Mouse (Mus musculus): ENCODE data around the gene Ptpn4. TPM values are rescaled to one million over a fixed set of nuclear protein-coding genes. Genes with fewer than 3 reads are reported as not detected.

Gene Ptpn4
- polyA plus RNA-seq, 1 experiment = 2.9 TPM

DNA sequence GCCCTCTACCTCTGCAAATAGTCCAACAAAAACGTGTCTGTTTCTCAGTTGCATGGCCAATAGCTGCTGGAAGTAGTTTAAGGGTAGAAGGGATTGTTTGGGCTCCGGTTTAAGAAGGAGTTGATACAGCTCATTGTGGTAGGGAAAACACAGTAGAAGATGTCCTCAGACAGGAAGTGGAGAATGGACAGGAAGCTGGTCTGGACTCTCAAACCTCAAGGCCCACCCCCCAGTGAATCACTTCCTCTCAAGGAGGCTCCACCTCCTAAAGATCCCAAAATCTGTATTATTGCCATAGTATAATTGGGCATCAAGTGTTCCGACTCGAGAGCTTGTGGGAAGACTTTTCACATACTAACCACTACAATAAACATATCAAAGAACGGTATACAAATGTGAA lies 22.2 kb upstream of the Ptpn4 start:
- H3K4me1 ChIP-seq (ENCODE audit: control insufficient read depth, insufficient read depth, low read length) = peaks cover 6% of the 10 kb centered on the region; the same call in 1 of the 2 replicates
- no peak overlapping the region for H3K4me3 ChIP-seq (ENCODE audit: insufficient read depth, low read length)
- TF ChIP-seq POLR2A (IDR thresholded peaks at IDR 0.05; ENCODE audit: borderline replicate concordance, low read depth, low read length) (no peak), CTCF (IDR thresholded peaks at IDR 0.05; ENCODE audit: low read depth, low read length) (no peak)
- H3K27ac ChIP-seq (ENCODE audit: insufficient read depth, low read depth, low read length) = no peak overlapping the region

DNA sequence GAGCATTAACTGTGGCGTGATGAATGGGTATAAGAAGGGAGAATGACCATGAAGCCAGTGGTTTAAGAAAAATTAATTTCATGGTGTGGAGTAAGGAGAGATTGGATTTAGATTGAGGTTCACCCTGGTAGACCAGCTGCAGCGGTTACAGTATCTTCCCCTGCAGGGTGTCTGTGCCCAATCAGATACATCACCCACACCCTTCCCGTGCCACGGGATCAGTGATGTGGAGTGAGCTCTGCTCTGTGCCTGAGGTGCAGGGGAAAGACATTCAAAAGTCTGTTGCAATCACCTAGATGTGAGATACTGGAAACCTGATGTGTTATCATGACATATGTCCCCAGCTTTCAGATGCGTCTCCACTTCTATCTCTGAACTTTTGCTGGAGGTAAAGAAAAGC lies 15.6 kb upstream of the Ptpn4 start:
- Histone ChIP-seq H3K27ac (ENCODE audit: insufficient read depth, low read depth, low read length) (no peak overlapping the region), H3K4me3 (ENCODE audit: insufficient read depth, low read length) (no peak overlapping the region), H3K4me1 (ENCODE audit: control insufficient read depth, insufficient read depth, low read length) (no peaks in the 10 kb centered on the region)
- no peak for TF ChIP-seq POLR2A (IDR thresholded peaks at IDR 0.05; ENCODE audit: borderline replicate concordance, low read depth, low read length)
- TF ChIP-seq CTCF (IDR thresholded peaks at IDR 0.05; ENCODE audit: low read depth, low read length) = no peak

DNA sequence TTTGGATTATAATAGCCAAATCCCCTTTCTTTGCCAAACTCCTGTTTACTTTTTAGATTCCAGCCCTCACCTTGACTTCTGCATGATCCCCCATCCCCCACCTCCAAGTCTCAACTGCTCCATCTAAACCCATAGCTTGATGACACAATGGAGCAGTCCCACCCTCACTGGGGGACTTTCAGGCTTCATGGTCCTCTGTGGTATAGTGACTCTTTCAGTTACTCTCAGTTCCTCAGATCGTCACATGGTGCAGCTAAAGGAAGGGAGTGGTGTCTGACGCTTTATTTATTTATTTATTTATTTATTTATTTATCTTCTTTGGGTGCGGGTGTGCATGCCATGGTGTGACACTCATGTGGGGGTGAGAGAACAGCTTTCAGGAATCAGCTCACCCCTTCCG lies 14.9 kb upstream of the Ptpn4 start:
- Histone ChIP-seq H3K4me1 (ENCODE audit: control insufficient read depth, insufficient read depth, low read length) (no peaks in the 10 kb centered on the region), H3K4me3 (ENCODE audit: insufficient read depth, low read length) (no peak overlapping the region), H3K27ac (ENCODE audit: insufficient read depth, low read depth, low read length) (no peak overlapping the region)
- TF ChIP-seq CTCF (IDR thresholded peaks at IDR 0.05; ENCODE audit: low read depth, low read length) = no peak
- no peak for TF ChIP-seq POLR2A (IDR thresholded peaks at IDR 0.05; ENCODE audit: borderline replicate concordance, low read depth, low read length)

DNA sequence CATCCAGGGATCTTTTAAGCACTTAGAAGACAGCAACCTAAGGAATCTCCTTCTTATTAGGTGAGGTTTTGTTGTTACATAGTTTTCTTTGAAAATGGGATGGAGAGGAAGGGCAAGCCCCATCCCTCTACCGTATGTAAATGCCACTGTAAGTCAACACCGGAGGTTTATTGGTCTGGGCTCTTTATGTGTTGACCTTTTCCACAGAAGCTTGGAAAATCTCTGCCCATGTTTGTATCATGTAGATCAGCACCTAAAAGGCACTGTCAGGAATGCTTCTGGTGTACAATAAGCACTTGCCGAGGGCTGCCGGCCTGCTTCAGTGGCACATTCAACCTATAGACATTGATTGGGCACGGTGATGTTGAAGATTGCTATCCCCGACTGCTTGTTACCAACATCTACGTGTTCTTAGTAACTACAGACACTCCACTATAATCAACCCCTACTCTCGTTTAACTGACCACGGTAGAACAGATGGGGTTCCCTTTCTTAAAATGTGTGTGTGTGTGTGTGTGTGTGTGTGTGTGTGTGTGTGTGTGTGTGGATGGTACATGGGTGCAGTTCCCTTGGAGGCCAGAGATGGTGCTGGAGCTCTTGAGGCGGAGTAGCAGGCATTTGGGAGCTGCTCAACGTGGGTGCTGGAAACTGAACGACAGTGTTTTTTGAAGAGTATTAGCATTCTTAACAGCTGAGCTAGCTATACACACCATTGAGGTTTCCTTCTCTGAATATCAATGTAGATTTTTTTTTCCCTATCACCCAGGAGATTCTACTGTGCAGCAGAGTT lies 11.9 kb upstream of the Ptpn4 start:
- TF ChIP-seq CTCF (IDR thresholded peaks at IDR 0.05; ENCODE audit: low read depth, low read length) (no peak), POLR2A (IDR thresholded peaks at IDR 0.05; ENCODE audit: borderline replicate concordance, low read depth, low read length) (no peak)
- no peaks in the 10 kb centered on the region for H3K4me1 ChIP-seq (ENCODE audit: control insufficient read depth, insufficient read depth, low read length)
- no peak overlapping the region for H3K4me3 ChIP-seq (ENCODE audit: insufficient read depth, low read length)
- no peak overlapping the region for H3K27ac ChIP-seq (ENCODE audit: insufficient read depth, low read depth, low read length)

DNA sequence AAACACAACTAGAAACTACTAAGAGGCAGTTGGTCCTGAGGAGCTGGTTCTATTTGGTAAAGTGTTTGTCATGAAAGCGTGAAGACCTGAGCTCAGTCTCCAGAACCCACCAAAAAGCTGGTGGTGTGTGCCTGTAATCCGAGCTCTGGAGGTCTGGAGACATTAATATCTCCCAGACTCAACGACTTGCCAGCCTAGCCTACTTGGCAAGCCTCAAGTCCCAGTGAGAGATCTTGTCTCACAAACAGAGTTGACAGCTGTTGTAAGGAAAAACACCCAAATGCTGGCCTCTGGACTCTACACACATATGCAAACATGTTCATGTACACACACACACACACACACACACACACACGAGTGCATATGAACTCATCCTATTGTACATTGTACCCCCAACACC lies 7.9 kb upstream of the Ptpn4 start:
- Histone ChIP-seq H3K4me1 (ENCODE audit: control insufficient read depth, insufficient read depth, low read length) (no peaks in the 10 kb centered on the region), H3K4me3 (ENCODE audit: insufficient read depth, low read length) (no peak overlapping the region), H3K27ac (ENCODE audit: insufficient read depth, low read depth, low read length) (no peak overlapping the region)
- no peak for TF ChIP-seq CTCF (IDR thresholded peaks at IDR 0.05; ENCODE audit: low read depth, low read length)
- TF ChIP-seq POLR2A (IDR thresholded peaks at IDR 0.05; ENCODE audit: borderline replicate concordance, low read depth, low read length) = no peak

DNA sequence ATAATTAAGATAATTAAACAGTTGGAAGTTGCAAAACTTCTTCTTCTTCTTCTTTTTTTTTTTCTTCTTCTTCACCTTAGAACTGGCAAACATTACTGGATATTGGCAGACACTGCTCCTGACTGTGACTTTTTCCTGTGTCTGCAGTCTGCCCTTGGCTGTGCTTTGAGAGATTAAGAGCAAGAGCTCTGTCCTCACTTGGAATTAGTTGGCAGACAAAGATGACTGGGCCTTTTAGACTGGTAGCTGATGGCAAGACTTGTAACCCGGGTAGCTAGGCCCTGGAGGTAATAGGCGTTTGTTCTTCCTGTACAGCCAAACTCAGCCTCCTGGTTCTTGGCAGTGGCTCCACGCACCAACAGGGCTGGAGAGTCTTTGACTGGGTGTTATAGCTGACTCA lies 5.7 kb upstream of the Ptpn4 start:
- no peak overlapping the region for H3K4me3 ChIP-seq (ENCODE audit: insufficient read depth, low read length)
- H3K27ac ChIP-seq (ENCODE audit: insufficient read depth, low read depth, low read length) = no peak overlapping the region
- TF ChIP-seq CTCF (IDR thresholded peaks at IDR 0.05; ENCODE audit: low read depth, low read length) (no peak), POLR2A (IDR thresholded peaks at IDR 0.05; ENCODE audit: borderline replicate concordance, low read depth, low read length) (no peak)
- no peaks in the 10 kb centered on the region for H3K4me1 ChIP-seq (ENCODE audit: control insufficient read depth, insufficient read depth, low read length)

DNA sequence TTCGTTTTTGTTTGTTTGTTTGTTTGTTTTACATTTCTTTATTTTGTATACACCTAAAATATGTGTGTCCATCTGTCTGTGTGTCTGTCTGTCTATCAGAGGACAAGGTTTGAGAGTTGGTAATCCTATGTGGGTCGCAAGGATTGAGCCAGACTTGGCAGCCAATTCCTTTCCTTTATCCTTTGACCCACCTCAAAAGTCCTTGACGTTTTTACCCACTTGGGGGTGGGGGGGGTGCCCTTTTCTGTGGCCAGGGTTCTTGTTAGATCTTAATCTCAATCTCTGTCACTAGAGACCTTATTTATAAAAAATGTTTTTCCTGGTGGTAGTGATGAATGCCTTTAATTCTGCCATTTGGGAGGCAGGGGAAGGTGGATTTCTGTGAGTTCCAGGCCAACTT lies 828 bp upstream of the Ptpn4 start:
- TF ChIP-seq CTCF (IDR thresholded peaks at IDR 0.05; ENCODE audit: low read depth, low read length) (no peak), POLR2A (IDR thresholded peaks at IDR 0.05; ENCODE audit: borderline replicate concordance, low read depth, low read length) (no peak)
- no peak overlapping the region for H3K4me3 ChIP-seq (ENCODE audit: insufficient read depth, low read length)
- H3K27ac ChIP-seq (ENCODE audit: insufficient read depth, low read depth, low read length) = no peak overlapping the region
- H3K4me1 ChIP-seq (ENCODE audit: control insufficient read depth, insufficient read depth, low read length) = peaks cover 3% of the 10 kb centered on the region; the same call in 1 of the 2 replicates

DNA sequence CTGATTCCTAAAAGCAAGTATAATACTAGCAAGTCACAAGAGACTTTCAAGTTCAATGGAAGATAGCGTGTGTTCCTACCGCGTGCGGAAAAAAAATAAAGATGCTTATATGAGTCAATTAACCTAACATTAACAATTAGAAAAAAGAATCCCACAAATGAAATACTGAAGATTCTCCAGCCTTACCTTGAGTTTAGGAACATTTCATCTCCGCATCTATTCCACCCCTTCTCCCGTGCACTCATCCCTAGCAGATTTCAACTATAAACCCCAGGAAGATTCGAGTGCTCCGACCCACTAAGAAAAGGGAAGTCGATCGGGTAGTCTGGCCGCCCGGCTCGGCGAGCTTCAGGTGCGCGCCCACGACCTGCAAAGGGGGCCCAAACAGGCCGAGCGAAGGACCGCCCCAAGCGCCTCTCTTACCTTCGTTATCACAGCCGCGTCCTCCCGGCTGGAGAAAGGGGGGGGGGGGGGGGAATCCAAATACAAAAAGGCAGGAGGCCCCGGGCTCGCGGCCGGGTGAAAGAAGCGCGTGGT lies 866 bp downstream of the Ptpn4 start:
- peak overlapping the region; percentile 89 for H3K4me3 ChIP-seq (ENCODE audit: insufficient read depth, low read length)
- TF ChIP-seq CTCF (IDR thresholded peaks at IDR 0.05; ENCODE audit: low read depth, low read length) (no peak), POLR2A (IDR thresholded peaks at IDR 0.05; ENCODE audit: borderline replicate concordance, low read depth, low read length) (no peak)
- no peak overlapping the region for H3K27ac ChIP-seq (ENCODE audit: insufficient read depth, low read depth, low read length)

DNA sequence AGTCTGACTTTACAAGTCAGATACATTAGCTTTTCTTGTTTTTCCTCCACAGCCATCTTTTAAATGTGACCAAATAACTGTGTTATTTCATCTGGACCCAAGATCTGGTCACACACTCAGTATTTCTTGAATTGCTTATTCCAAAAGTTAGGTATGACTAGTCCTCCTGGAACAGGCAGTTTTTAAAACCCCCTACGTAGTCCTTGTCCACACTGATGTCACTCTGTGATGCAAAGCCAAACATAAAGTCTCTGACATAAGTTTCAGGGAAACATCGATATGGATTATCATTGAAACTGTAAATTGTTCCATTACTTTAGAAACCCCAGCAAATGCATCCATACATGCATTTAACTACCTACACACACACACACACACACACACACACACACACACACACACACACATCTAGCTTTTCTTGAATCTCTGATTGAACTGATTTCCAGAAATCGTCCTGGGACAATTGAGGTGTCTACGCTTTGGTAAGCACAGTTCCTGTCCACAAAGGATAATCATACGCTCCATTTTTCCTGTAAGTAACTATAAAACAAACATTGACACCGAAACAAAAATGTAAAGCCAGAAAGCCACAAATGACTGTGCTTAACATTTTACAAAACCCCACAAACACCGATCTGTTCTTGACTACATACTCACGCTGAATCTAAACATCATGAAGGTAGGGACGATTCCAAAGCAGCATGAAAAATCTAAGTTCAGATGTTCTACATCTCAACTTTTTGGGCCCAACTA lies 1.5 kb downstream of the Ptpn4 start:
- Histone ChIP-seq H3K4me1 (ENCODE audit: control insufficient read depth, insufficient read depth, low read length) (peaks cover 3% of the 10 kb centered on the region; the same call in 1 of the 2 replicates), H3K4me3 (ENCODE audit: insufficient read depth, low read length) (peak overlapping the region; percentile 89), H3K27ac (ENCODE audit: insufficient read depth, low read depth, low read length) (no peak overlapping the region)
- TF ChIP-seq POLR2A (IDR thresholded peaks at IDR 0.05; ENCODE audit: borderline replicate concordance, low read depth, low read length) (no peak), CTCF (IDR thresholded peaks at IDR 0.05; ENCODE audit: low read depth, low read length) (no peak)

More for the DNA sequence above, 866 bp downstream of the Ptpn4 start:
- peaks cover 3% of the 10 kb centered on the region; the same call in 1 of the 2 replicates for H3K4me1 ChIP-seq (ENCODE audit: control insufficient read depth, insufficient read depth, low read length)

DNA sequence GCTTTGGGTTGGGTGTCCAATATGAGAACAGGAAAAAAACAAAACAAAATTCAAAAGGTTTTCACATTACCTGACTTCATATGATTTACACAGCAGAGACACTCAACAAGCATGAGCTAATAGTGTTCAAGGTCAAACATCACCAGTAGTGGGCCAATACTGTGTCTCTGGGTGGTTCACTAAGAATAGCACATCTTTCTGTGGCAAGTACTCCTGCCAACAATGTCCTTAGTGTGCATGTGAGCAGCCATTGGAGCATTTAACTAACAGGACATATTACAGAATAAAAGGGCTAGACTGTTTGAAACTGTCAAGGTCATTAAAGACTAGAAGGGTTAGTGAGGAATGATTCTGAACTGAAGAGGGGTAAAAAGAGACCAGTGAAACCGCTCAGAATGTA lies 9.3 kb downstream of the Ptpn4 start:
- no peak for TF ChIP-seq POLR2A (IDR thresholded peaks at IDR 0.05; ENCODE audit: borderline replicate concordance, low read depth, low read length)
- no peak for TF ChIP-seq CTCF (IDR thresholded peaks at IDR 0.05; ENCODE audit: low read depth, low read length)
- no peaks in the 10 kb centered on the region; the same call in 1 of the 2 replicates for H3K4me1 ChIP-seq (ENCODE audit: control insufficient read depth, insufficient read depth, low read length)
- H3K4me3 ChIP-seq (ENCODE audit: insufficient read depth, low read length) = no peak overlapping the region
- H3K27ac ChIP-seq (ENCODE audit: insufficient read depth, low read depth, low read length) = no peak overlapping the region
